Mouse (Mus musculus): ENCODE measurements at regions not wholly inside any gene's neighbourhood (a gene's known extent, or its start where the extent isn't known, plus 50 kb on each side); places are given as distances from the start of the nearest gene placed in this dataset.

- DNase-seq = no peak
- intact Hi-C loops (cut with DNase I; ENCODE audit: low total_unique reads) = no loop called here
Observed at GRCm38 (mm10) chr2:133481305-133481704, 70.7 kb upstream of the Bmp2 start.

GRCm38 (mm10) chr2:133481785-133482184, 70.2 kb upstream of the Bmp2 start:
- intact Hi-C loops (cut with DNase I; ENCODE audit: low total_unique reads) = no loop called here
- no peak for DNase-seq

GRCm38 (mm10) chr2:133495443-133495842, 56.5 kb upstream of the Bmp2 start:
- no peak for DNase-seq
- intact Hi-C loops (cut with DNase I; ENCODE audit: low total_unique reads) = no loop called here

GRCm38 (mm10) chr2:133496389-133496788, 55.6 kb upstream of the Bmp2 start:
- no peak for DNase-seq
- intact Hi-C loops (cut with DNase I; ENCODE audit: low total_unique reads) = no loop called here

- intact Hi-C loops (cut with DNase I; ENCODE audit: low total_unique reads) = no loop called here
- no peak for DNase-seq
Observed at GRCm38 (mm10) chr2:133497071-133497470, 54.9 kb upstream of the Bmp2 start.

- intact Hi-C loops (cut with DNase I; ENCODE audit: low total_unique reads) = no loop called here
Observed at GRCm38 (mm10) chr2:133497541-133498185, 54.3 kb upstream of the Bmp2 start.

GRCm38 (mm10) chr2:133498186-133498571, 53.8 kb upstream of the Bmp2 start:
- no peak for DNase-seq

More at GRCm38 (mm10) chr2:133497541-133498185, 54.3 kb upstream of the Bmp2 start:
- DNase-seq = no peak

GRCm38 (mm10) chr2:133498717-133499143, 53.2 kb upstream of the Bmp2 start:
- no peak for DNase-seq
- intact Hi-C loops (cut with DNase I; ENCODE audit: low total_unique reads) = no loop called here

More at GRCm38 (mm10) chr2:133498186-133498571, 53.8 kb upstream of the Bmp2 start:
- intact Hi-C loops (cut with DNase I; ENCODE audit: low total_unique reads) = no loop called here

- no peak for DNase-seq
- intact Hi-C loops (cut with DNase I; ENCODE audit: low total_unique reads) = no loop called here
Observed at GRCm38 (mm10) chr2:133499904-133500303, 52.1 kb upstream of the Bmp2 start.

Data from gastrocnemius, postnatal 14 days (tissue).